Mouse (Mus musculus): ENCODE measurements at regions not wholly inside any gene's neighbourhood (a gene's known extent, or its start where the extent isn't known, plus 50 kb on each side); places are given as distances from the start of the nearest gene placed in this dataset.

DNA sequence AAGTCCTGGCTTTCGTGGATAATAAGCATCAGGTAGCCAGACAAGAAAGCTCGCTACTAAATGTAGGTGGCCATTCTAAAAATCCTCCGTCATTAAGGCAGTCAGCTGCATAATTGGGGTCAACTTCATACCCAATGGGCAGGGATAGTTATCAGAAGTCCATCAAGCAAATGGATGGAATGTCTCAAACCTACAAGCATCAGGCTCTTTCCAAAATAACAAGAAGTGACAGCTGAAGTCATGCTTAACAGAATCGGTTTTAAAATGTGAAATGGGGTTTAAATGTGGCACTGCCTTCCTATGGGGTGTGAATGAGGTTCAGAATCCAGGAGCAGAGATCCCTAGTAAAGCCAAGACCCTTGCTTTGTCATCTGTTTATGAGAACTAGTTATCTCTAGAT, 650.2 kb downstream of the Diaph3 start:
- no peak for TF ChIP-seq CTCF (IDR thresholded peaks at IDR 0.05; ENCODE audit: low read depth)
- TF ChIP-seq EP300 (optimal IDR thresholded peaks at IDR 0.05): no peak
